Mouse (Mus musculus): ENCODE measurements at regions not wholly inside any gene's neighbourhood (a gene's known extent, or its start where the extent isn't known, plus 50 kb on each side); places are given as distances from the start of the nearest gene placed in this dataset.

DNA sequence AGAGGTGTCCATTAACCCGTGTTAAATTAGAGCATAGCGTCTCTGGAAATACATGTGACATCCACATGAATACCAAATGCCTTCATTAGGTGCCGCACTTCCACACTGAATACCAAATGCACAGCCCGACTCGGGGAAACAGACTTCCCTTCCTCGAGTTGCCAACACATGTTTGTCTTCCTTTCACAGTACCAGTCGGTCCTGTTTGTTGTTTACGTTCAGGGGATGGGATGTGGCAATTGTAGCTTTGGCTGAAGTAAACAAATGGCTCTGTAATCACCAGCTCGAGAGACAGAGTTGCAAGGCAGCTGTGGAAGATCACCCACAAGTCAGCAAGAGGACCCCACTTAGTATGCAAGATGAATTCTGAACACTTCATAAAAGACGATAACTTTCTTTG is 598.3 kb downstream of the Dhx35 start:
- Histone ChIP-seq H3K27ac (ENCODE audit: low read depth, low read length) (no peak overlapping the region), H3K4me1 (ENCODE audit: insufficient read depth, low read length) (0 out of 2 replicates have a peak, but pooled peaks cover 2% of the 10 kb centered on the region), H3K36me3 (ENCODE audit: insufficient read depth, low read length) (no peaks in the 10 kb centered on the region), H3K9ac (replicated peaks; ENCODE audit: low read length, poor library complexity, severe bottlenecking) (no peak overlapping the region), H3K9me3 (ENCODE audit: low read length) (no peaks in the 10 kb centered on the region), H3K4me3 (ENCODE audit: low read depth, low read length) (no peak overlapping the region), H3K27me3 (ENCODE audit: insufficient read depth, low read length) (no peaks in the 10 kb centered on the region), H3K4me2 (ENCODE audit: low read depth, low read length, poor library complexity, severe bottlenecking) (no peak overlapping the region)
- DNase-seq (ENCODE audit: low spot score), result no peak
- peak; percentile 37 for TF ChIP-seq CTCF (IDR thresholded peaks at IDR 0.05)
- no peak for ATAC-seq (ENCODE audit: low FRiP score)
- WGBS, result 67% methylated on average over 10 of the region's 10 CpGs

DNA sequence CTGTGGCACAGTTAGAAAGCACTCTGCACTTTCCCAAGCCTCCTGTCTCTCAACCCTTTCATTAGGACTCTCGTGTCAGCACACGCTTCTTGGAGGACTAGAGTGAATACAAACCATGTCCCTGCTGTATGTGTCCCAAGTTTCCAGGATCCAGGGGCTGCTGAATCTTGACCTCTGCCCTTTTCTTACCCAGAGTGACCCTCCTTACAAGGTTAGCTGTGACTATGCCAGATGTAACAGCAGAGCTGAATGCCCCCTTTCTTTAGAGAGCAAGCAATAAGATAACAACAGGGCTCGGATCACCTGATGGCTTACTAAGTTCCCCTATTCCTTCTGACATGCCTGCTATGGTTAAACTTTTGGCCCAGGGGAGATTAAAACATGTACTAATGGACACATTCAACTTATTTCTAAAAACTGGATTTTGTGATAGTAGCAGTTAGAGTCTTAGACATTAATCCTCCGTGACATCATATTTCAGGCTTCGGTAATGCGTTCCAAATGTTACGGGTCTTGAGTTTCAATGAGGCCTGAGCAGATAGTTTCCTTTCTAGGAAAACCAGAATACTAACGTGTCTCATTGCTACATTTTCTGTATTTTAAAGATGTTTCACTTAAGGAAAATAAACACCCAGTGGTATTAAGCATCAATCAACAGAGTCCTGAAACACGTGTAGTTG is 607.0 kb downstream of the Dhx35 start:
- ATAC-seq (ENCODE audit: low FRiP score), result no peak
- no peaks in the 10 kb centered on the region for H3K27me3 ChIP-seq (ENCODE audit: insufficient read depth, low read length)

DNA sequence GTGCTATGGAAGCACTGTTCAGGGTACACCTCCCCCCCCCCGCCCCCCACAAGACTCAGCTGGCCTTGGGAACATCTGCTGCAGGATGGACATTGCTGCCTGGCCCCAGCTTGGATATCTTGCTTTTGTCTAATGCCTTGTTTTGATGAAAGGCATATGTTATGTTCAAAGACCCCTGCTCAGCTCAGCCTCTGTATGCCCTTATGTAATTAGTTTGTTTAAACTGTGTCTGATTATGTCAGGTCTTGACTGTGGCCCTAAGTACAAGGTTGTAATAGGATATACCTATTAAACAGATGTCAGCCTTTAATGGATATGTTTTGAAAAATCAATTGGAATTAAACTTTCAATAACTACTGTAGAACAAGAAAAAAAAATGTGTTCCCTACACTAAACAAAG is 610.3 kb downstream of the Dhx35 start:
- H3K4me1 ChIP-seq (ENCODE audit: insufficient read depth, low read length), result no peaks in the 10 kb centered on the region
- H3K4me2 ChIP-seq (ENCODE audit: low read depth, low read length, poor library complexity, severe bottlenecking), result no peak overlapping the region
- no peak for DNase-seq (ENCODE audit: low spot score)
- H3K27ac ChIP-seq (ENCODE audit: low read depth, low read length), result no peak overlapping the region
- H3K9ac ChIP-seq (replicated peaks; ENCODE audit: low read length, poor library complexity, severe bottlenecking), result no peak overlapping the region
- no peak for ATAC-seq (ENCODE audit: low FRiP score)
- no peaks in the 10 kb centered on the region for H3K36me3 ChIP-seq (ENCODE audit: insufficient read depth, low read length)
- no peak for TF ChIP-seq CTCF (IDR thresholded peaks at IDR 0.05)
- 67% methylated on average over 1 of the region's 1 CpGs for WGBS
- H3K27me3 ChIP-seq (ENCODE audit: insufficient read depth, low read length), result no peaks in the 10 kb centered on the region
- no peaks in the 10 kb centered on the region for H3K9me3 ChIP-seq (ENCODE audit: low read length)
- H3K4me3 ChIP-seq (ENCODE audit: low read depth, low read length), result no peak overlapping the region

More for the DNA sequence above, 607.0 kb downstream of the Dhx35 start:
- TF ChIP-seq CTCF (IDR thresholded peaks at IDR 0.05), result no peak
- H3K36me3 ChIP-seq (ENCODE audit: insufficient read depth, low read length), result no peaks in the 10 kb centered on the region
- no peaks in the 10 kb centered on the region for H3K4me1 ChIP-seq (ENCODE audit: insufficient read depth, low read length)
- no peak for DNase-seq (ENCODE audit: low spot score)
- H3K9me3 ChIP-seq (ENCODE audit: low read length), result no peaks in the 10 kb centered on the region
- no peak overlapping the region for H3K4me3 ChIP-seq (ENCODE audit: low read depth, low read length)
- 67% methylated on average over 9 of the region's 9 CpGs for WGBS
- no peak overlapping the region for H3K4me2 ChIP-seq (ENCODE audit: low read depth, low read length, poor library complexity, severe bottlenecking)
- no peak overlapping the region for H3K27ac ChIP-seq (ENCODE audit: low read depth, low read length)
- H3K9ac ChIP-seq (replicated peaks; ENCODE audit: low read length, poor library complexity, severe bottlenecking), result no peak overlapping the region

DNA sequence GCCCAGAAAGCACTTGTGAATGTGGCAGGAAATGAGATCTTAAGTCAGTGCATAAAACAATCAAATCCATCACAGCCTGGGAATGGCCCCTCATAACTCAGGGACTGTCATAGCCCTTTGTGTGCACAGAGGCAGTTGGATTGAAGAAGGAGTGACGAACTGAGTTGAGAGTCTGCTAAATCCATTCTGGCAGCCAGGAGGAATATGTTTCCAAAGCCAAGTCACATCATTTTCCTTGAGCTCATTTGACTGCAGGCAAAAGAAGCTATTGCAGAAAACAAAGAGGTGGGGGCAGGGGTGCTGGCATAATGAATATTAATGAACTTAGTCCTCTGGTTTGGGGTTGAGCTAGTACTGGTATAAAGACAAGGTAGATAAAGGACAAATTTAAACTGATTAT is 620.0 kb downstream of the Dhx35 start:
- no peak overlapping the region for H3K27ac ChIP-seq (ENCODE audit: low read depth, low read length)
- H3K36me3 ChIP-seq (ENCODE audit: insufficient read depth, low read length), result no peaks in the 10 kb centered on the region
- DNase-seq (ENCODE audit: low spot score) (peak; percentile 50), ATAC-seq (ENCODE audit: low FRiP score) (no peak)
- WGBS, result 16% methylated on average over 1 of the region's 1 CpGs
- no peaks in the 10 kb centered on the region for H3K4me1 ChIP-seq (ENCODE audit: insufficient read depth, low read length)
- no peak overlapping the region for H3K4me2 ChIP-seq (ENCODE audit: low read depth, low read length, poor library complexity, severe bottlenecking)
- H3K9me3 ChIP-seq (ENCODE audit: low read length), result no peaks in the 10 kb centered on the region
- H3K9ac ChIP-seq (replicated peaks; ENCODE audit: low read length, poor library complexity, severe bottlenecking), result no peak overlapping the region
- H3K27me3 ChIP-seq (ENCODE audit: insufficient read depth, low read length), result no peaks in the 10 kb centered on the region
- H3K4me3 ChIP-seq (ENCODE audit: low read depth, low read length), result no peak overlapping the region
- peak; percentile 29; the same call in 1 of the 2 replicates for TF ChIP-seq CTCF (IDR thresholded peaks at IDR 0.05)

DNA sequence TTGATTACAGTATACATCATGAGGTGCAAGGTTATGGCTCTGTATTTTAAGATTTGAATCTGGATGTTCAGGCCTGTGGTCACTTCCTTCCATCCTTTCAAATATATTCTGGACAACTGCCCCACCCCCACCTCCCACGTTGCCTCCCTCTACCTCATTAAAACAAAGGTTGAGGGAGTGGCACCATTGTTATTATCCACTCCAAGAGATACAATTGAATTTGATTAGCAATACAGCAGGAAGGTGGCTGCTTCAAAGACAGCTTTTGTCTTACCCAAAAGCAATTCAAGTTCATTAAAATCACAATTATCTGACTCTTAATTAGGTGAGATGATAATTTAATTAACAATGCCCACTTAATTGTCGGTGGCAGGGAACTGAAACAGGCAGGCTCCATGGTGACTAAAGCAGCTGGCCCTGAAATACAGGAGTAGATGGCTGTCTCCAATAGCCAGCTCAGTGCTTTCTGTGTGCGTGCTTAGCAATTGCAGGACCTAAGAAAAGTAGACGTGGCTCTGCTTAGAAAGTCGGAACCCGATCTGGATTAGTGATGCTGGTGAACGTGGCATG is 623.8 kb downstream of the Dhx35 start:
- DNase-seq (ENCODE audit: low spot score) (peak; percentile 4), ATAC-seq (ENCODE audit: low FRiP score) (no peak)
- Histone ChIP-seq H3K4me2 (ENCODE audit: low read depth, low read length, poor library complexity, severe bottlenecking) (no peak overlapping the region), H3K36me3 (ENCODE audit: insufficient read depth, low read length) (no peaks in the 10 kb centered on the region), H3K9me3 (ENCODE audit: low read length) (no peaks in the 10 kb centered on the region), H3K27me3 (ENCODE audit: insufficient read depth, low read length) (no peaks in the 10 kb centered on the region), H3K9ac (replicated peaks; ENCODE audit: low read length, poor library complexity, severe bottlenecking) (no peak overlapping the region), H3K27ac (ENCODE audit: low read depth, low read length) (no peak overlapping the region), H3K4me3 (ENCODE audit: low read depth, low read length) (no peak overlapping the region), H3K4me1 (ENCODE audit: insufficient read depth, low read length) (no peaks in the 10 kb centered on the region)
- 54% methylated on average over 7 of the region's 7 CpGs for WGBS
- TF ChIP-seq CTCF (IDR thresholded peaks at IDR 0.05), result no peak

DNA sequence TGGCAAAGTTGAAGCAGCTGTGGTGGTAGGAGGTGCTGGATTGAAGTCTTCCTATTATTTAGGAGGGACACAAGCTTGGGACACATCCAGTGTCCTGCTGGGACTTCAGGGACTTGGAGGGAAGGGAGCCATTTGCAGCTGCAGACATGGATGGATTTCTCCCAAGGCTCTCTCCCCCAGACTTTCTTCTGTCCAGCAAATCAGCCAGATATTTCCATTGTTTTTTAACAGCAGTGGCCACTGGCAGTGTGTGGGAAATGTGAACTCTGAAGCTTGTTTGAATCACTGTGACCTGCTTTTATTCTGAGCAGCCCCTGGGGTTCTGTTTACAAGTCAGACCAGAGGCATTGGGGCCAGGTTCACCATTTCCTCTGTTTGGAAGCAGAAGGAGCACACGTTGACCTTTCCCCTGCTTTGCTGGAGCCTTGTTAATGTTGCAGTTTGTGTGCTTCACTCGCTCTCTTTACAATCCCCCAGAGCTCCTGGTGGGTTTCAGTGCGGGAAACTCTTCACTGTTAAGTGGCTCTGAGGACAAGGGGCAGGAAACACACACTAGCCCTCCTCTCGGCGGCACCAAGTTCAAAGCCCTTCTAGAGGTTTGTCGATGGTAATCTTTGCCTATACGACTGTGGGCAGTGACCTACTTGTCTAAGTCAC is 627.8 kb downstream of the Dhx35 start:
- no peak for TF ChIP-seq CTCF (IDR thresholded peaks at IDR 0.05)
- Histone ChIP-seq H3K9me3 (ENCODE audit: low read length) (no peaks in the 10 kb centered on the region), H3K9ac (replicated peaks; ENCODE audit: low read length, poor library complexity, severe bottlenecking) (no peak overlapping the region), H3K36me3 (ENCODE audit: insufficient read depth, low read length) (no peaks in the 10 kb centered on the region), H3K4me3 (ENCODE audit: low read depth, low read length) (no peak overlapping the region), H3K27ac (ENCODE audit: low read depth, low read length) (no peak overlapping the region), H3K4me2 (ENCODE audit: low read depth, low read length, poor library complexity, severe bottlenecking) (no peak overlapping the region), H3K27me3 (ENCODE audit: insufficient read depth, low read length) (no peaks in the 10 kb centered on the region), H3K4me1 (ENCODE audit: insufficient read depth, low read length) (no peaks in the 10 kb centered on the region)
- ATAC-seq (ENCODE audit: low FRiP score), result no peak
- 49% methylated on average over 7 of the region's 7 CpGs for WGBS
- DNase-seq (ENCODE audit: low spot score), result peak; percentile 12

Measured in midbrain, postnatal 0 days (tissue).